Mouse (Mus musculus) heart, adult 2 months (tissue): ENCODE measurements at regions not wholly inside any gene's neighbourhood (a gene's known extent, or its start where the extent isn't known, plus 50 kb on each side); places are given as distances from the start of the nearest gene placed in this dataset.
"Not testable (repeated sequence)": the region's sequence is repeated elsewhere in the genome, so short reads cannot be mapped to it uniquely, and the experiment has no call there.

Experiments
- DNase-seq, 2 experiments: peaks; one replicate each; pipeline ENCODE4 v3.0.0; 2021
- H3K27ac ChIP-seq: fragments of 200-600 bp; 2 replicates; pipeline ENCODE4 v1.8.1; 2022
- H3K27me3 ChIP-seq: fragments of 200-500 bp; 2 replicates; pipeline ENCODE4 v1.6.1; 2012; ENCODE audit warnings: mild to moderate bottlenecking, low read length, inconsistent platforms, mixed read lengths; ENCODE audit not compliant: control insufficient read depth, insufficient read depth
- H3K36me3 ChIP-seq: fragments of 200-500 bp; 2 replicates; pipeline ENCODE4 v1.6.1; 2012; ENCODE audit warnings: low read length, inconsistent platforms; ENCODE audit not compliant: control insufficient read depth, insufficient read depth
- H3K4me1 ChIP-seq: fragments of 200-500 bp; 2 replicates; pipeline ENCODE4 v1.6.1; 2011; ENCODE audit warnings: low read length; ENCODE audit not compliant: control insufficient read depth, insufficient read depth
- H3K4me3 ChIP-seq: fragments of 200-600 bp; 2 replicates; pipeline ENCODE4 v1.8.1; 2022
- H3K79me2 ChIP-seq: fragments of 200-500 bp; replicated peaks from 2 replicates; pipeline ENCODE4 v1.6.1; 2012; ENCODE audit warnings: mild to moderate bottlenecking, inconsistent platforms, low read length, moderate library complexity, mixed read lengths; ENCODE audit not compliant: control insufficient read depth, insufficient read depth
- H3K9ac ChIP-seq: fragments of 200-500 bp; 2 replicates; pipeline ENCODE4 v1.6.1; 2012; ENCODE audit warnings: low read depth, mild to moderate bottlenecking, control low read depth, inconsistent platforms, low read length, mixed read lengths
- CTCF ChIP-seq: fragments of 200-600 bp; IDR thresholded peaks from 2 replicates; pipeline ENCODE4 v1.8.1; 2022; ENCODE audit warnings: antibody characterized with exemption, mild to moderate bottlenecking, moderate library complexity
- EP300 ChIP-seq: fragments of 200-500 bp; IDR thresholded peaks from 2 replicates; pipeline ENCODE4 v1.6.1; 2011; ENCODE audit warnings: low read depth, low read length, control low read depth; ENCODE audit not compliant: insufficient read depth
- POLR2A ChIP-seq: fragments of 200-500 bp; IDR thresholded peaks from 2 replicates; pipeline ENCODE4 v1.6.1; 2011; ENCODE audit warnings: mild to moderate bottlenecking, low read depth, low read length, control low read depth; ENCODE audit not compliant: insufficient read depth
- WGBS: fragments of 180-500 bp; shearing (Covaris S2); methylation state at CpG from one replicate; pipeline ENCODE4 v1.1.7; 2018; 5-methylcytosine and 5-hydroxymethylcytosine counted together
- intact Hi-C: fragments of 180-260 bp; cut with DNase I; formaldehyde crosslinking; loops from one replicate; pipeline ENCODE4 v1.15.1; 2025

- WGBS: no CpG with 5 or more reads among the region's 6 CpGs
- H3K4me1 ChIP-seq, intact Hi-C loops, DNase-seq, H3K79me2 ChIP-seq, H3K9ac ChIP-seq, H3K27me3 ChIP-seq, H3K27ac ChIP-seq, H3K36me3 ChIP-seq, H3K4me3 ChIP-seq: not testable (repeated sequence)
Observed at GRCm38 (mm10) chr12:82056782-82057611, 112.1 kb upstream of the Sipa1l1 start.

GRCm38 (mm10) chr12:82064986-82065385 lies 104.1 kb upstream of the Sipa1l1 start:
- no peak for DNase-seq
- H3K4me3 ChIP-seq: no peak overlapping the region
- TF ChIP-seq CTCF (no peak), EP300 (no peak), POLR2A (no peak)
- 56% methylated on average over 4 of the region's 4 CpGs for WGBS
- H3K79me2 ChIP-seq: no peaks in the 10 kb centered on the region
- no peaks in the 10 kb centered on the region for H3K4me1 ChIP-seq
- H3K36me3 ChIP-seq: no peaks in the 10 kb centered on the region
- no peaks in the 10 kb centered on the region for H3K27me3 ChIP-seq
- no peak overlapping the region for H3K9ac ChIP-seq
- intact Hi-C loops: no loop called here
- H3K27ac ChIP-seq: no peak overlapping the region

GRCm38 (mm10) chr12:82066860-82067259 lies 102.3 kb upstream of the Sipa1l1 start:
- intact Hi-C loops: no loop called here
- Histone ChIP-seq H3K27ac (no peak overlapping the region), H3K4me1 (no peaks in the 10 kb centered on the region), H3K79me2 (no peaks in the 10 kb centered on the region), H3K36me3 (no peaks in the 10 kb centered on the region), H3K9ac (no peak overlapping the region), H3K27me3 (no peaks in the 10 kb centered on the region), H3K4me3 (no peak overlapping the region)
- no peak for DNase-seq
- WGBS: 62% methylated on average over 4 of the region's 4 CpGs
- TF ChIP-seq POLR2A (no peak), CTCF (no peak)

GRCm38 (mm10) chr12:82069621-82070020 lies 99.5 kb upstream of the Sipa1l1 start:
- WGBS: 85% methylated on average over 9 of the region's 9 CpGs
- H3K36me3 ChIP-seq: no peaks in the 10 kb centered on the region
- no peak for TF ChIP-seq POLR2A
- TF ChIP-seq EP300: no peak
- no peak for TF ChIP-seq CTCF
- no peak overlapping the region for H3K27ac ChIP-seq
- peaks cover 4% of the 10 kb centered on the region; the same call in 1 of the 2 replicates for H3K4me1 ChIP-seq
- intact Hi-C loops: no loop called here
- no peak overlapping the region for H3K9ac ChIP-seq
- DNase-seq: no peak
- no peaks in the 10 kb centered on the region for H3K27me3 ChIP-seq
- H3K79me2 ChIP-seq: no peaks in the 10 kb centered on the region
- no peak overlapping the region for H3K4me3 ChIP-seq

GRCm38 (mm10) chr12:82072810-82073465 lies 96.2 kb upstream of the Sipa1l1 start:
- intact Hi-C loops: no loop called here

GRCm38 (mm10) chr12:82075479-82076221 lies 93.5 kb upstream of the Sipa1l1 start:
- no peak overlapping the region for H3K9ac ChIP-seq
- intact Hi-C loops: no loop called here
- H3K79me2 ChIP-seq: no peaks in the 10 kb centered on the region
- H3K27ac ChIP-seq: no peak overlapping the region
- H3K36me3 ChIP-seq: no peaks in the 10 kb centered on the region
- no peaks in the 10 kb centered on the region for H3K27me3 ChIP-seq
- 67% methylated on average over 13 of the region's 13 CpGs for WGBS
- TF ChIP-seq POLR2A (no peak), CTCF (no peak), EP300 (no peak)
- peaks cover 4% of the 10 kb centered on the region; the same call in 1 of the 2 replicates for H3K4me1 ChIP-seq
- no peak for DNase-seq
- H3K4me3 ChIP-seq: no peak overlapping the region

More at GRCm38 (mm10) chr12:82072810-82073465, 96.2 kb upstream of the Sipa1l1 start:
- Histone ChIP-seq H3K36me3 (no peaks in the 10 kb centered on the region), H3K27me3 (no peaks in the 10 kb centered on the region), H3K79me2 (no peaks in the 10 kb centered on the region), H3K4me1 (peaks cover 4% of the 10 kb centered on the region; the same call in 1 of the 2 replicates), H3K27ac (no peak overlapping the region), H3K9ac (no peak overlapping the region), H3K4me3 (no peak overlapping the region)
- peak; percentile 15 to 18 for DNase-seq
- TF ChIP-seq POLR2A: no peak
- WGBS: 30% methylated on average over 13 of the region's 13 CpGs
